Mouse (Mus musculus): ENCODE data around the gene Ssu72.
"Not testable (repeated sequence)": the region's sequence is repeated elsewhere in the genome, so short reads cannot be mapped to it uniquely, and the experiment has no call there.

Ssu72 gene

GRCm38 (mm10) chr4:155703425-155703929 lies 1.1 kb upstream of the Ssu72 start:
- no peak for DNase-seq

DNA sequence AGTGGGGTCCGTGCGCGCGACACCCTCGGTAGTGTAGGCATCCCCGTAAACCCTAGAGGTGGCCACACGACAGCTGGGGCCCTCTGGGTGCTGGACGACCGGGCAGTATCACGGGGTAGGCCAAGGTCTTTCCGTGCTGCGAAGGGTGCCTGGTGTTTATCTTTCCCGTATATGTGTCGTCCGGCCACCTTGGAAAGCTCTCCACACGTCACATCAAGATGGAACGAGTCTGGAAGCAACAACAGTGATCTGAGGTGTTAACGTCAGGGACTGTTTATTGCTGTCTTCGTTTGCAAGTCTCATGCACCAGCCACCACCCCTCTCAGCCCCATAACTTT lies 961 bp downstream of the Ssu72 start:
- no peak for DNase-seq

- no peak for DNase-seq
Measured at GRCm38 (mm10) chr4:155708582-155708981, 4.0 kb downstream of the Ssu72 start.

DNA sequence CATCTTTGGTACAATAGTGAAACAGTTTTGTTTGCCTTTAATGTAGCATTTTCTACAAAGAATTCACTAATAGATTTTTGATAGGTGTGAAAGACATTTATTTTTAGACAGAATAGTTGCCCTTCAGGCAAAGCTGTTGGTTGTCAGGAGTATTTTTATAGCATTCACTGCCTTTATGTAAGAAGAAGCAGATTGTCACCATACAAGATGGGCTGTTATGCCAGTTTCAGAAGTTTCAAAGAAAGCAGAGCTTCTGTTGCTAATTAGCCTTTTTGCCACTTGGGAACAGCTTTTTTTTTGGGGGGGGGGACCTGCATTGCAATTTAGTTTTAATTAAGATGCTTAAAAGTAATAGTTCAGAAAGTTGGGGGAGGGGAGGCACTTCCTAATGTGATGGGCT lies 4.4 kb downstream of the Ssu72 start:
- DNase-seq = no peak

GRCm38 (mm10) chr4:155710521-155711252 lies 6.1 kb downstream of the Ssu72 start:
- DNase-seq = no peak

DNA sequence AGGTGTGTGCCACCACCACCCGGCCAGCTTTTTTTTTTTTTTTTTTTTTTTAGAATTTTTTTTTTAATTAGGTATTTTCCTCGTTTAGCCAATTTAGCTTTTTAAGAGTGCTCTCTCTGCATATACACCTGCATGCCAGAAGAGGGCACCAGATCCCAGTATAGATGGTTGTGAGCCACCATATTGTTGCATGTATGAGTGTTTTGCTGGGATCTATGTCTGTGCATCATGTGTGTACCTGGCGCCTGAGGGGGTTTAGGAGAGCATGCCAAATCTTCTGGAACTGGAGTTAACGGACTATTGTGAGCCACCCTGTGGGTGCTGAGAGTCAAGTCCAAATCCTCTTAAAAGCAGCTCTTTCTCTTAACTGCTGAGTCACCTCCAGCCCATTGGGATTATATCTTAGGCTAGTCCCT lies 17.1 kb downstream of the Ssu72 start:
- DNase-seq = peak; percentile 33

DNA sequence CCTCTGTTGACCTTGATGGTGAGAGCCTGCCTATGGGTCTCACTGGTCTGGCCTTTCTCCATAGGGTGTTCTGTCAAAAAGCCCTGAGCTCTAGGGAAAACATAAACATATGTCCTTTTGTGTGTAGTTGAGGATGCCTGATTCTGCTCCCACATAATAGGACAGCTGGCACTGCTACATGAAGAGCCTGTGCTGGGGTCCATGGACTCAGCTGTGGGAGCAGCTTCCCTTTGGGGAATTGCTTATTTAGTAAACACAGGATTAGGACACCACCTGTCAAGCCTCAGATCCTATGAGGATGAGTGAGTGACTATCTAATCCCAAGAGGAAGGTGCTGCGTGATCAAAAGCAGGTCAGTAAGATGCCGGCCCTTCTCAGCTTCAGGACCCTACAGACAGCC lies 23.4 kb downstream of the Ssu72 start:
- no peak for DNase-seq

GRCm38 (mm10) chr4:155733267-155733666 lies 28.7 kb downstream of the Ssu72 start:
- DNase-seq = no peak

DNA sequence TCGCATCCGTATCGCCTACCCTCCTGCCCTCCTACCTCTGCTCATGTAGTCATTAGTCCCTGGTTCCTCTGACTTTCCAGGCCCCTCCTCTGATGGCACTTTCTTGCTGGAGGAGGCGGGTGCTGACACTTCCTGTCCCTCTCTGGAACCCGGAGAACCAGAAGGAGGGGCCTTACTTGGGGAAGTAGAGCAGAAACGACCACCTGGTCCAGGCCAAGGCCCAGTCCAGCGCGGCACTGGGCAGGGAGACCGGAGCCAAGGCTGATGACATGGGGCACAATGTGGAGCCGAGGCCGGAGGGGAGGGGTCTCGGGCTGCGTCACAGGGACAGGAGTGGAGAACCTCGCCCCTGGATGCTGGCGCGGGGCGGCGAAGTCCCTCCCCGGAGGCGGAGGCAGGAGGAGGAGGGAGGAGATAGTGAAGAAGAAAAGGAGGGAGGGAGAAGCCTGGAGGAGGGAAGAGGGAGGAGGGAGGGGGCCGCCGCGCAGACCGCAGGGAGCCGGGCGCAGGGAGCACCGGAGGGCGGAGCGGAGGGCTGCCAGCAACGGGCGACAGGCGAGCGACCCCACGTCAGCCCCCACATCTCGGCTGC lies 29.8 kb downstream of the Ssu72 start, which contains the start of gene Tmem240:
TSS of gene Tmem240 (plus strand) at position 451 of the 592 bp plus-strand sequence.
- peak; percentile 89 for DNase-seq

DNA sequence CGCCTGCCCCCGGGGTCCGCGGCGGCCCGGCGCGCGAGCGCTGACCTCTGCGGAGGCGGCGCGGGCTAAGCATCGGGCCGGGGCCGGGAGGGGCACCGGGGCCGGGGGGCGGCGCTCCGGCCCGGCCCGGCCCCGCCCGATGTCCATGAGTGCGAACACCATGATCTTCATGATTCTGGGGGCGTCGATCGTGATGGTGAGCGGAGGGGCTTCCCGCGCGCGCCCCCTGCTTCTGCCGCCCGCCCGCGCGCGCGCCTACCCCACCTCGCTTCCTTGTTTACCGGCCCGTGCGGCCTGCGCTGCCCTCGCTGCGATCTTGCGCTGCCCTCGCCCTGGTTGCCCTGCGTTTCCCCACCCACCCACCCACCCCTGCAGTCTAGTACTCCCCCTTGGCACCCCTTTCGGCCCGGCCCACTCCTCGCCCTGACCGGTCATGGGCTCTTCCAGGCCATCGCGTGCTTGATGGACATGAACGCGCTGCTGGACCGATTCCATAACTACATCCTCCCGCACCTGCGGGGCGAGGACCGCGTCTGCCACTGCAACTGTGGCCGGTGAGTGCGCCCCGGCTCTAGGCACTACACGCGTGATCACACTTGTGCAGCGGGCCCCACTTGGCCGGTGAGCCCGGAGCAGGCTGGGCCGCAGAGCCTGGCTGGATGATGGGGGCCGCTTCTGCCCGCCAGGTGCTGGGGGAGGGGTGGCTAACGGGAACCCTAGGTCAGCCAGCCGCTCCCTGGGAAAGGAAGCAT lies 30.5 kb downstream of the Ssu72 start:
- peak; percentile 71 for DNase-seq

- no peak for DNase-seq
Measured at GRCm38 (mm10) chr4:155735788-155736187, 31.2 kb downstream of the Ssu72 start.

DNA sequence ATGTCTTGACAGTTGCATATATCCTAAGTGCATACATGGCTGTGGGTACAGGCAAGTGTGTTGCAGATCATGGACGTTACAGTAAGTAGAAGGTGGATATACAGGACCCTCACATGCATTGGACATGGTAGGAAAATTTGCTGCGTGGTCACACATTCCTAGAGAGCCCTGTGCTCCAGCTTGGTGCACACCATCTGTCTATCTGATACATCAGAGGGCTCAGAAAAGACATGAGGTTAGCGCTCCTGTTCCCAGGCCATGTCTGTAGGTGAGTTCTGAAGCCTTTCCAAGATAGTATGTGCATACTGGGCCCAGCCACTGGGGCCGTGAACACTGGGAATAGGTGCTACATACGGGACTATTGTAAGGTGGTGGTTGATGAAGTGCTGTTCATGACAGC lies 31.8 kb downstream of the Ssu72 start:
- no peak for DNase-seq

- no peak for DNase-seq
Measured at GRCm38 (mm10) chr4:155738262-155738661, 33.7 kb downstream of the Ssu72 start.

DNA sequence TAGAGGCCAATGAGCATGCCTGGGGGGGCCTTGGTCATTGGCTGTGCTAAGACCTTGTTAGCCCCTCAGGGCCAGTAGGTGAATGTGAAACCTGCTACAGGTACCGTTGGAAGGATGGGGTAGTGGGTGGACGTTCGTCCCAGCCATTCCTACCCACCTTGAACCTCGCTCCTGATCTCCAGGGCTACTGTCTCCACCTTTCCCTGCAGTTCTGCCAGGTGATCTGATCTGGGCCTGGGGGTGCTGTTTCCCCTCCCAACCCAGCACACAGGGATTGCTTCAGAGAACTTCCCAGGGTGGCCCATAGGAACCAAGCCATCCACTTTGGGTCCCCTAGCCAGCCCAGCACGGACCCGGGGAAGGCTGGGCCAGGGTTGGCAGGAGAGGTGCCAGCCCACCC lies 34.6 kb downstream of the Ssu72 start:
- DNase-seq = no peak

DNA sequence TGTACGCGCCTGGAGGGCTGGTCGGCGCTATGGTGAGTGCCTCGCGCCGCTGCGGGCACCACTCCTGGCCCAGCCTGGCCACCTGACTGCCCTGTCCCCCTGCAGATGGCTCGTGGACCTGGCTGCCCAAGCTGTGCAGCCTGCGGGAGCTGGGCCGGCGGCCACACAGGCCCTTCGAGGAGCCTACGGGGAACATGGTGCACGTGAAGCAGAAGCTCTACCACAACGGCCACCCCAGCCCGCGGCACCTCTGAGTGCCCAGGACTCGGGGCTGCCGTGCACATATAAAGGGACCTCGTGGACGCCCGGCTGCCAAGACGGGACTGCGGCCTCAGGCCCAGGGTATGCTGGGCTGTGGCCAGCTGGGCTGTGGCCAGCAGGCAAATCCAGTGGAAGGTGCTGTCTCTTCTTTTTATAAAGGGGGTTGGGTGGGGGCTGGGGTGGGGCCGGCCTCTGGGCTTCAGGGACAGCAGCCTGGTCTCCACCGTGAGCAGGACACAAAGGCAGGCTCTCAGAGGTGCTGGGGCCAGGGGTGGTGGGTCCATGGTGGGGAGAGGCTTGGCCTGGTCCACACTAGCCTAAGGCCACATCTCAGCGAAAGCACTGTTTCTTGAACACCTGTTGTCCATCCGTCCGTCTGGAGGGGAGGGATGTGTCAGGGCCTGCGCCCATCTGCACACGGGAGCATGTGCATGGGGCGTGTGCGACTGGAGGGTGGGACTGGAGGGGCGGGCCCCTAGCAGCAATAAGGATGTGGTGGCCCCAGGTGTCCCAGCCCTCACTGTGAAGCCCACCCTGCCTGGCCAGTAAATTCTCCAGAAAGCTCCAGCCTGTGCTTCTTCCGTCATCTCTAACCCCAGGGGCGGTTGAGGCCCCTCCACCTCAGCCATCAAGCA lies 35.4 kb downstream of the Ssu72 start:
- DNase-seq = no peak

GRCm38 (mm10) chr4:155740681-155741080 lies 36.1 kb downstream of the Ssu72 start:
- not testable (repeated sequence) for DNase-seq

GRCm38 (mm10) chr4:155742684-155743083 lies 38.1 kb downstream of the Ssu72 start:
- no peak for DNase-seq

DNA sequence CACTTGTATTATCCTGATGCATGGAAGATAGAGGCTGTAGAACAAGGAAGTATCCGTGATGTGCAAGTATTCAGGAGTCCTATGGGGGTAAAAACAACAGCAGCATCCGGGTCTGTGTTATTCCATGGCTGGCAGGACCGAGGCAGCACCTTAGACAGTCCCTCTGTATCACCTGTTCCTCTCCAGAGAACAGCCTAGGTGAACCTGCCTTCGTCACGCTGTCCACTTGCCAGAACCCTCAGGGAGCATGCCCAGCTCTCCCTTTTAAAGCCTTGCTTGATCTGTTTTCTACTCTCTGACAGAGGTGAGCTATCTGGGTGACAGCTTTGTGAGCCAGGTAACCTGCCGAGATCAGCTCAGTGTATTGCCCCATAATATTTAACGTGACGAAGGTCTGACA lies 39.9 kb downstream of the Ssu72 start:
- DNase-seq = no peak

DNA sequence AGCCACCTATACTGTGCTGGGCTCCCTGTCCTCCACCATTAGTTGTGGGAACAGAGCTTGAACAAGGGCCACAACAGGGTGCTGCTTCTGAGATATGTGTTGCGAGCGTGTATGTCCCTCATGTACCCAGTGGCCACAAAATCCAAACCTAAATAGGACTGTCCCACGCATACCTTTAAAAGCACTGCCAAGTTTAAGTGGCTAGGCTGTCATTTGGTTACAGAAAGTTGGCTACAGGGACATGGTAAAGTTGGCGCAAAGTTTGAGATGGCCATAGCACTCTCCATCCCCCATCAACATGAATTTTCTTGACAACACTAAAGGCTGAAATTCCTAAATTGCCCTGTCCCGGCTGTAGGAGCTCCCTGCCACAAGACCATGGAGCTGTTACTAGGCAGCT lies 40.5 kb downstream of the Ssu72 start:
- DNase-seq = no peak

- DNase-seq = no peak
Measured at GRCm38 (mm10) chr4:155746036-155746548, 41.5 kb downstream of the Ssu72 start.

DNA sequence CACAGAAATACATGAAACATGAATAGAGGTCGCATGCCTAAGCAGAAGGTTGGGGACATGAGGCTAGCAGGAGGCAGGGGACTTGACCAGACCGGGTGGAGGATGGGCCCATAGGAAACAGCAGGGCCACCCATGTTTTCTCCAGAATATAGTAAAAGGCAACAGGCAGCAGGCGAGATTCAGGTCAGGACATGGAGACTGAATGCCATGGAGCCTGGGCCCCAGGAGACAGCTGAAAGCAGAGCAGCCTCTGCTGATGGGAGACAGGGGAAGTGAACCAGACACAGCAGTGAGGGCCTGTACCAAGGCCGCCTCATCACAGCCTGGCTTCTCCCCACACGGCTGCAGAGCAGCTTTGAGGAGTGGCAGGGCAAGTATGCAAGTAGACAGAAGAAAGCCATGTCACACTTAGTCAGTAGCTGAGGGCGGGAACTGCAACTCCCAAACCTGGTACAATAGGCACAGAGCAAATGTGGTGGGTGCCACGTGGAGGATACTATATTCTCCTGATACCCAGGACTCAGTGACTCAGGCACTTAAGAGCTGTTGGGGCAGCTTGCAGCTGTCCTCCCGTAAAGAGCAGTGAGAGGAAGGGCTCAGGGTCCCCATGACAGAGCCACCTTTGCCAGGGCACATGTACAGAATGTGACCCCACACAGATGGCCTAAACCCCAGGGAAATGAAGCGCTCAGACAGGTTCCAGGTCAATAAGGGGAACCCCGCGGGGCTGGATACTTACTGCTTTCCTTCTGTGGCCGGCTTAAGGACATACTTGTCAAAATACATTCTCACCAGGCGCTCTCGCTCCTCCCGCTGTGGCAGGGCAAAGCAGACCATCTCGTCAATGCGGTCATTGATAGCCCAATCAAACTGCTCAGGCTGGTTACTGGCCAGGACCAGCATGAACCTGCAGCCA lies 42.2 kb downstream of the Ssu72 start:
- DNase-seq = no peak
